Mouse (Mus musculus): ENCODE results near the gene Psma5.

The Psma5 gene

GRCm38 (mm10) chr3:108306387-108306786 is 49.7 kb downstream of the Psma5 start:
- no peak for DNase-seq (ENCODE audit: low read depth)

- no peak for DNase-seq (ENCODE audit: low read depth)
These were observed 50.8 kb downstream of the Psma5 start for GRCm38 (mm10) chr3:108307485-108307884.

- DNase-seq (ENCODE audit: low read depth): peak; percentile 54
These were observed 54.2 kb downstream of the Psma5 start for GRCm38 (mm10) chr3:108310921-108311341.

GRCm38 (mm10) chr3:108311688-108312087 is 55.0 kb downstream of the Psma5 start:
- no peak for DNase-seq (ENCODE audit: low read depth)

GRCm38 (mm10) chr3:108312414-108312813 is 55.7 kb downstream of the Psma5 start:
- DNase-seq (ENCODE audit: low read depth): no peak

GRCm38 (mm10) chr3:108313138-108313537 is 56.4 kb downstream of the Psma5 start:
- no peak for DNase-seq (ENCODE audit: low read depth)

GRCm38 (mm10) chr3:108314038-108314675 is 57.4 kb downstream of the Psma5 start:
- DNase-seq (ENCODE audit: low read depth): no peak

GRCm38 (mm10) chr3:108318517-108318916 is 61.8 kb downstream of the Psma5 start:
- peak; percentile 31 for DNase-seq (ENCODE audit: low read depth)

- no peak for DNase-seq (ENCODE audit: low read depth)
These were observed 64.9 kb downstream of the Psma5 start for GRCm38 (mm10) chr3:108321671-108322070.

- no peak for DNase-seq (ENCODE audit: low read depth)
These were observed 65.4 kb downstream of the Psma5 start for GRCm38 (mm10) chr3:108322136-108322535.

- no peak for DNase-seq (ENCODE audit: low read depth)
These were observed 66.2 kb downstream of the Psma5 start for GRCm38 (mm10) chr3:108322962-108323361.

- no peak for DNase-seq (ENCODE audit: low read depth)
These were observed 68.1 kb downstream of the Psma5 start for GRCm38 (mm10) chr3:108324837-108325236.

GRCm38 (mm10) chr3:108325521-108325920 is 68.8 kb downstream of the Psma5 start:
- DNase-seq (ENCODE audit: low read depth): no peak

GRCm38 (mm10) chr3:108327275-108327674 is 70.5 kb downstream of the Psma5 start:
- DNase-seq (ENCODE audit: low read depth): no peak

GRCm38 (mm10) chr3:108327916-108328315 is 71.2 kb downstream of the Psma5 start:
- DNase-seq (ENCODE audit: low read depth): peak; percentile 54

GRCm38 (mm10) chr3:108328441-108328841 is 71.7 kb downstream of the Psma5 start:
- peak; percentile 58 for DNase-seq (ENCODE audit: low read depth)

Measured in fibroblast of lung, adult 2 months (primary cell).